Mouse (Mus musculus): ENCODE results near the gene Ahcyl1. TPM values are rescaled to one million over a fixed set of nuclear protein-coding genes. Genes with fewer than 3 reads are reported as not detected.

Gene Ahcyl1
- polyA plus RNA-seq, 1 experiment from 2014 or later = 131 TPM

GRCm38 (mm10) chr3:107646947-107647346, 49.4 kb downstream of the Ahcyl1 start:
- Histone ChIP-seq H3K27me3 (ENCODE audit: control insufficient read depth, insufficient read depth, low read length) (no peaks in the 10 kb centered on the region), H3K9ac (no peak overlapping the region), H3K4me3 (replicated peaks; ENCODE audit: low read length) (no peak overlapping the region), H3K9me3 (ENCODE audit: control insufficient read depth, low read length) (no peaks in the 10 kb centered on the region), H3K4me2 (replicated peaks) (no peak overlapping the region), H3K36me3 (replicated peaks; ENCODE audit: control insufficient read depth, insufficient read depth) (no peaks in the 10 kb centered on the region), H3K27ac (no peak overlapping the region), H3K4me1 (replicated peaks; ENCODE audit: control insufficient read depth, insufficient read depth, low read length) (no peaks in the 10 kb centered on the region)
- 88% methylated on average over 3 of the region's 3 CpGs for WGBS
- ATAC-seq (ENCODE audit: low FRiP score) (no peak), DNase-seq (ENCODE audit: low spot score) (no peak)

GRCm38 (mm10) chr3:107637606-107638172, 58.7 kb downstream of the Ahcyl1 start:
- H3K36me3 ChIP-seq (replicated peaks; ENCODE audit: control insufficient read depth, insufficient read depth) = no peaks in the 10 kb centered on the region
- H3K27ac ChIP-seq = no peak overlapping the region
- ATAC-seq (ENCODE audit: low FRiP score) (no peak; the same call in 1 of the 2 replicates), DNase-seq (ENCODE audit: low spot score) (no peak)
- H3K9me3 ChIP-seq (ENCODE audit: control insufficient read depth, low read length) = no peaks in the 10 kb centered on the region
- WGBS = 57% methylated on average over 5 of the region's 5 CpGs
- H3K27me3 ChIP-seq (ENCODE audit: control insufficient read depth, insufficient read depth, low read length) = no peaks in the 10 kb centered on the region
- no peaks in the 10 kb centered on the region for H3K4me1 ChIP-seq (replicated peaks; ENCODE audit: control insufficient read depth, insufficient read depth, low read length)
- no peak overlapping the region for H3K4me3 ChIP-seq (replicated peaks; ENCODE audit: low read length)
- H3K9ac ChIP-seq = no peak overlapping the region
- no peak overlapping the region for H3K4me2 ChIP-seq (replicated peaks)

- no peak for ATAC-seq (ENCODE audit: low FRiP score)
- H3K9ac ChIP-seq = no peak overlapping the region
- H3K36me3 ChIP-seq (replicated peaks; ENCODE audit: control insufficient read depth, insufficient read depth) = no peaks in the 10 kb centered on the region
- no peak for DNase-seq (ENCODE audit: low spot score)
- no peaks in the 10 kb centered on the region for H3K4me1 ChIP-seq (replicated peaks; ENCODE audit: control insufficient read depth, insufficient read depth, low read length)
- H3K9me3 ChIP-seq (ENCODE audit: control insufficient read depth, low read length) = no peaks in the 10 kb centered on the region
- H3K27ac ChIP-seq = no peak overlapping the region
- no peaks in the 10 kb centered on the region for H3K27me3 ChIP-seq (ENCODE audit: control insufficient read depth, insufficient read depth, low read length)
- no peak overlapping the region for H3K4me3 ChIP-seq (replicated peaks; ENCODE audit: low read length)
- 78% methylated on average over 3 of the region's 3 CpGs for WGBS
- H3K4me2 ChIP-seq (replicated peaks) = no peak overlapping the region
Observed at GRCm38 (mm10) chr3:107636236-107636635, 60.1 kb downstream of the Ahcyl1 start.

- Histone ChIP-seq H3K4me2 (replicated peaks) (no peak overlapping the region), H3K4me1 (replicated peaks; ENCODE audit: control insufficient read depth, insufficient read depth, low read length) (no peaks in the 10 kb centered on the region), H3K9ac (no peak overlapping the region), H3K27ac (no peak overlapping the region), H3K9me3 (ENCODE audit: control insufficient read depth, low read length) (no peaks in the 10 kb centered on the region), H3K27me3 (ENCODE audit: control insufficient read depth, insufficient read depth, low read length) (no peaks in the 10 kb centered on the region), H3K4me3 (replicated peaks; ENCODE audit: low read length) (no peak overlapping the region), H3K36me3 (replicated peaks; ENCODE audit: control insufficient read depth, insufficient read depth) (no peaks in the 10 kb centered on the region)
- no peak for ATAC-seq (ENCODE audit: low FRiP score)
- no peak for DNase-seq (ENCODE audit: low spot score)
- 63% methylated on average over 8 of the region's 8 CpGs for WGBS
Observed at GRCm38 (mm10) chr3:107635836-107636235, 60.5 kb downstream of the Ahcyl1 start.

GRCm38 (mm10) chr3:107633906-107634305, 62.5 kb downstream of the Ahcyl1 start:
- Histone ChIP-seq H3K36me3 (replicated peaks; ENCODE audit: control insufficient read depth, insufficient read depth) (peaks cover 6% of the 10 kb centered on the region), H3K9ac (no peak overlapping the region), H3K4me3 (replicated peaks; ENCODE audit: low read length) (no peak overlapping the region), H3K4me2 (replicated peaks) (no peak overlapping the region), H3K27ac (no peak overlapping the region), H3K27me3 (ENCODE audit: control insufficient read depth, insufficient read depth, low read length) (no peaks in the 10 kb centered on the region), H3K9me3 (ENCODE audit: control insufficient read depth, low read length) (no peaks in the 10 kb centered on the region), H3K4me1 (replicated peaks; ENCODE audit: control insufficient read depth, insufficient read depth, low read length) (peaks cover 16% of the 10 kb centered on the region)
- WGBS = 95% methylated on average over 9 of the region's 9 CpGs
- DNase-seq (ENCODE audit: low spot score) = no peak
- no peak for ATAC-seq (ENCODE audit: low FRiP score)

GRCm38 (mm10) chr3:107632786-107633185, 63.6 kb downstream of the Ahcyl1 start:
- DNase-seq (ENCODE audit: low spot score) (no peak), ATAC-seq (ENCODE audit: low FRiP score) (no peak)
- Histone ChIP-seq H3K4me2 (replicated peaks) (no peak overlapping the region), H3K9me3 (ENCODE audit: control insufficient read depth, low read length) (no peaks in the 10 kb centered on the region), H3K4me1 (replicated peaks; ENCODE audit: control insufficient read depth, insufficient read depth, low read length) (peaks cover 19% of the 10 kb centered on the region), H3K27ac (no peak overlapping the region), H3K9ac (no peak overlapping the region), H3K4me3 (replicated peaks; ENCODE audit: low read length) (no peak overlapping the region), H3K27me3 (ENCODE audit: control insufficient read depth, insufficient read depth, low read length) (no peaks in the 10 kb centered on the region), H3K36me3 (replicated peaks; ENCODE audit: control insufficient read depth, insufficient read depth) (peaks cover 18% of the 10 kb centered on the region)
- 95% methylated on average over 4 of the region's 4 CpGs for WGBS

- H3K4me2 ChIP-seq (replicated peaks) = peak within 1 kb of the TSS; percentile 74
- H3K9ac ChIP-seq = peak within 1 kb of the TSS; percentile 98
- under 1% methylated on average over 35 of the region's 35 CpGs for WGBS
- no peaks in the 10 kb centered on the region for H3K27me3 ChIP-seq (ENCODE audit: control insufficient read depth, insufficient read depth, low read length)
- ATAC-seq (ENCODE audit: low FRiP score) (peak; percentile 97), DNase-seq (ENCODE audit: low spot score) (peak; percentile 96)
- peak within 1 kb of the TSS; percentile 99 for H3K27ac ChIP-seq
- H3K9me3 ChIP-seq (ENCODE audit: control insufficient read depth, low read length) = no peaks in the 10 kb centered on the region
- H3K36me3 ChIP-seq (replicated peaks; ENCODE audit: control insufficient read depth, insufficient read depth) = peaks cover 30% of the 10 kb centered on the region
- H3K4me3 ChIP-seq (replicated peaks; ENCODE audit: low read length) = peak within 1 kb of the TSS; percentile 92
- H3K4me1 ChIP-seq (replicated peaks; ENCODE audit: control insufficient read depth, insufficient read depth, low read length) = peaks cover 19% of the 10 kb centered on the region
Observed at GRCm38 (mm10) chr3:107631523-107631958, 64.8 kb downstream of the Ahcyl1 start, which contains the start of gene Strip1. Strip1 (minus strand) TSS chr3:107631694.

- Histone ChIP-seq H3K9me3 (ENCODE audit: control insufficient read depth, low read length) (no peaks in the 10 kb centered on the region), H3K4me3 (replicated peaks; ENCODE audit: low read length) (peak within 1 kb of the TSS; percentile 92)
- under 1% methylated on average over 47 of the region's 48 CpGs for WGBS
Observed at GRCm38 (mm10) chr3:107630682-107631522, 65.5 kb downstream of the Ahcyl1 start, which contains the start of gene Gm10961. Gm10961 (plus strand) TSS chr3:107631322.

GRCm38 (mm10) chr3:107629411-107629810, 66.9 kb downstream of the Ahcyl1 start:
- Histone ChIP-seq H3K36me3 (replicated peaks; ENCODE audit: control insufficient read depth, insufficient read depth) (peaks cover 51% of the 10 kb centered on the region), H3K4me2 (replicated peaks) (no peak overlapping the region; the same call in 1 of the 2 replicates), H3K27ac (no peak overlapping the region), H3K4me1 (replicated peaks; ENCODE audit: control insufficient read depth, insufficient read depth, low read length) (peaks cover 19% of the 10 kb centered on the region), H3K4me3 (replicated peaks; ENCODE audit: low read length) (no peak overlapping the region), H3K27me3 (ENCODE audit: control insufficient read depth, insufficient read depth, low read length) (no peaks in the 10 kb centered on the region), H3K9me3 (ENCODE audit: control insufficient read depth, low read length) (no peaks in the 10 kb centered on the region), H3K9ac (no peak overlapping the region)
- 96% methylated on average over 4 of the region's 4 CpGs for WGBS
- DNase-seq (ENCODE audit: low spot score) = no peak
- ATAC-seq (ENCODE audit: low FRiP score) = no peak

More at GRCm38 (mm10) chr3:107630682-107631522, 65.5 kb downstream of the Ahcyl1 start, which contains the start of gene Gm10961:
- Histone ChIP-seq H3K27ac (peak within 1 kb of the TSS; percentile 99), H3K27me3 (ENCODE audit: control insufficient read depth, insufficient read depth, low read length) (no peaks in the 10 kb centered on the region), H3K36me3 (replicated peaks; ENCODE audit: control insufficient read depth, insufficient read depth) (peaks cover 36% of the 10 kb centered on the region), H3K4me1 (replicated peaks; ENCODE audit: control insufficient read depth, insufficient read depth, low read length) (peaks cover 19% of the 10 kb centered on the region), H3K9ac (peak within 1 kb of the TSS; percentile 98), H3K4me2 (replicated peaks) (peak within 1 kb of the TSS; percentile 74)
- DNase-seq (ENCODE audit: low spot score) (peak; percentile 38), ATAC-seq (ENCODE audit: low FRiP score) (peak; percentile 80)

All from hindbrain, embryonic 14.5 days (tissue).